Mouse (Mus musculus): ENCODE measurements at regions not wholly inside any gene's neighbourhood (a gene's known extent, or its start where the extent isn't known, plus 50 kb on each side); places are given as distances from the start of the nearest gene placed in this dataset.
A peak's percentile ranks its signal among the peaks of the same experiment; 100 is the strongest.

GRCm38 (mm10) chr7:69812301-69812700, 554.2 kb downstream of the Nr2f2 start:
- no peak for DNase-seq

- DNase-seq = peak; percentile 30 to 44
Measured at GRCm38 (mm10) chr7:69810873-69811272, 555.7 kb downstream of the Nr2f2 start.

GRCm38 (mm10) chr7:69807220-69807619, 559.3 kb downstream of the Nr2f2 start:
- no peak for DNase-seq

GRCm38 (mm10) chr7:69770980-69771348, 595.6 kb downstream of the Nr2f2 start:
- DNase-seq = peak; percentile 2 to 6

GRCm38 (mm10) chr7:69770313-69770979, 596.1 kb downstream of the Nr2f2 start:
- DNase-seq = peak; percentile 35 to 42

DNA sequence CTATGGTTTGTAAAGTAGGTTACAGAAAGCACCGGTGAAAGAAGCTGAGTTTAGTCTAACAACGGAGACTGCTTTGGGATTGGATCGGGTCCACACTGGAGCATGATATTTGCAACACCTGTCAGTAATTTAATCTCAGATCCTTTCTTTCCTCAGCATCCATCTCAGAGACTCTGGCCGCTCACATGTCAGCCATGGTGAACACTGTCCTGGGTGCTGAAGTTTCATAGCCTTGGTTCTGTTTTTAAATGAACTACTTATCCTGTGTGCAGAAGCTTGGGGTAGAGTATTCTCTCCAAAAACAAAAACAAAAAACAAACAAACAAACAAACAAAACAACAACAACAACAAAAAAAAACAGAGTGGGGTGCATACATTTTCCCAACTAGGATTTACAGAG, 600.1 kb downstream of the Nr2f2 start:
- DNase-seq = peak in 1 of 2 experiments; percentile 3

- DNase-seq = no peak
Measured at GRCm38 (mm10) chr7:69740495-69740894, 626.0 kb downstream of the Nr2f2 start.

- DNase-seq = peak; percentile 64 to 67
Measured at GRCm38 (mm10) chr7:69738998-69739397, 627.5 kb downstream of the Nr2f2 start.

- no peak for DNase-seq
Measured at GRCm38 (mm10) chr7:69715081-69715480, 651.5 kb downstream of the Nr2f2 start.

DNA sequence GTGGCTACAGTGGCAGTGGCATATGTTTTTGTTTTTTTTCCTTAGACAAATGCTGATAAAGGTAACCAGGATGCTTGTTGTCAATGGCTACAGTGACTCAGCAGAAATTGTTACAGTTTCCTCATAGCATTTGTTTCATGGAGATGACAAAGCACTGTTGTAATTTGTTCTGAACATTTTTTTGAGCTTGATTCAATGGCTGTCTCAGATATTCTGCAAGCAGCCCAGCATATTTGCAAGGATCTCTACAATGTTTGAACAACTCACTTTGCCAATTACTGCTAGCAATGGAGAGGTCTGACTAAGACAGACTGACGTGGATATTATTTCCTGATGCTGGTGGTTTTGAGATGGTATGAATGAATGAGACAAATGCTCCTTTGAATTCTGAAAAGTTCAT, 696.3 kb downstream of the Nr2f2 start:
- DNase-seq = no peak

GRCm38 (mm10) chr7:69655583-69655982, 711.0 kb downstream of the Nr2f2 start:
- no peak for DNase-seq

- DNase-seq = peak in 1 of 2 experiments; percentile 3
Measured at GRCm38 (mm10) chr7:69645449-69645848, 721.1 kb downstream of the Nr2f2 start.

GRCm38 (mm10) chr7:69641652-69642051, 724.9 kb downstream of the Nr2f2 start:
- no peak for DNase-seq

DNA sequence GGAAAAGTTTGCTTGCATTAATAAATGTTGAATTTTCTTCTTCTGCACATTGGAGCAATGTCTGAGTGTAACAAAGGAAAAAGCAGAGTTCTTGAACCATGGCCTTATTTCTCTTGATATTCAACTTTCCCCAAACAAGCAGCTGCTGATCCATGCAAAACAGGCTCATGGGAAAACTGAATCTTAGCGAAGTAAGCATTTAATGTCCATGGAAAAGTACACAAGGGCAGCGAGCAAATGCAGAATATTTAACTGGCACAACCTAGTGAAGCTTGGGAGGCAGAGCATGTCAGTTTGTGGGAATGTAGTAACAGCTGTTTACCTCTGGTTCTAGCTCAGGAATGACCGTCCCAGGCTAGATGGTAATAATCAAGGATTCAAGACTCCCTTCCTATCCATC, 766.7 kb downstream of the Nr2f2 start:
- DNase-seq = no peak

DNA sequence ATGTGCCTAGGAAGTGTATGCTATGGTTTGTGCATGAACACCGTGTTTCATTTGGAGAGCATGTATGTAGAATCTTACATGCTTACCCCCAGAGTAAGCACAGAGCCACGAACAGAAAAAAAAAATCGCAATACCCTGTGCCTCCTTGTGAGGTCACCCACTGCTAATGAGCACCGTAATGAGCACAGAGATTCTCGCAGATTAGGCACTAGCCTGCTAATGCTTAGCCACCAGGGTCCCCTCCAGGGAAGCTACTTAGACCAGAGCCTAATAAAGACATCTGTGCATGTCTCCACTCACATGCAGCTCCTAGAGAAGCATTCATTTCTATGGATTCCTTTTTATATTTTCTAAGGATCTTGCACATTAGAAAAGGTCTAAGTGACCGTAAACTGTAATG, 780.8 kb downstream of the Nr2f2 start:
- peak in 1 of 2 experiments; percentile 11 for DNase-seq

DNA sequence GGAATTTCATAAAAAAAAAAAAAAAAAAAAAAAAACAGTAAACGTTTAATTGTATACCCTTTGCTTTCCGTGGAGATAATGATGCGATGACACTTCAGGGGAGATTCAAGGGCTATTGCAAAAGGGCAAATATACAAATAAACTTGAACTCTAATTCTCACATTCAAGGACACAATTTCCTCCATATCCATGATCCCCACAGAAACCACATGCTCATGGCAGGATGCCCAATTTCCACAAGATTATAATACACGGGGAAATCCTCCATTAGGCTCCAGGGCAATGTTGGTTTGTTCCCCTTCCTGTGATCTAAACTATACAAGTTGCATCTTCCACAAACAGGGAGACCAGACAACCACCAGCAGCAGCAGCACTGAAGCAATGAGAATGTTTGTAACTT, 781.4 kb downstream of the Nr2f2 start:
- DNase-seq = peak; percentile 10 to 13

GRCm38 (mm10) chr7:69584516-69584915, 782.0 kb downstream of the Nr2f2 start:
- no peak for DNase-seq

DNA sequence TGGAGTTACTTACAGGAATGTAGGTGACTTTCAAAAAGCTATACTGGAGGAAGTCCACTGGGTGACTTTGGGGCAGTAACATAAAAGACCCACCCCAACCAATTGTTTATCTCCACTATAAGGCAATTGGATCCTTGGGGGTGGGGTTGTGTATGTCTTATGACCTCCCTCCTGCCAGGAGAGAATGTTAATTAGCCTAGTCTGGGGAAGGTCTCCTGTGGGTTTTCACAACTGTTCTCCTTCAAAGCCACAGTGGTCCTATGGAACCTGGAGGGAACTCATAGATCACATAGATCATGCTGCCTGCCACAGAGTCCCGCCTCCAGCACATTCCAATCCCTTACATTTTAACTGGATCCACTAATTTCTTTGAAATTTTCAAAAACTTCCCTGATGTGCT, 782.6 kb downstream of the Nr2f2 start:
- DNase-seq = no peak

GRCm38 (mm10) chr7:69581668-69582067, 784.9 kb downstream of the Nr2f2 start:
- no peak for DNase-seq

DNA sequence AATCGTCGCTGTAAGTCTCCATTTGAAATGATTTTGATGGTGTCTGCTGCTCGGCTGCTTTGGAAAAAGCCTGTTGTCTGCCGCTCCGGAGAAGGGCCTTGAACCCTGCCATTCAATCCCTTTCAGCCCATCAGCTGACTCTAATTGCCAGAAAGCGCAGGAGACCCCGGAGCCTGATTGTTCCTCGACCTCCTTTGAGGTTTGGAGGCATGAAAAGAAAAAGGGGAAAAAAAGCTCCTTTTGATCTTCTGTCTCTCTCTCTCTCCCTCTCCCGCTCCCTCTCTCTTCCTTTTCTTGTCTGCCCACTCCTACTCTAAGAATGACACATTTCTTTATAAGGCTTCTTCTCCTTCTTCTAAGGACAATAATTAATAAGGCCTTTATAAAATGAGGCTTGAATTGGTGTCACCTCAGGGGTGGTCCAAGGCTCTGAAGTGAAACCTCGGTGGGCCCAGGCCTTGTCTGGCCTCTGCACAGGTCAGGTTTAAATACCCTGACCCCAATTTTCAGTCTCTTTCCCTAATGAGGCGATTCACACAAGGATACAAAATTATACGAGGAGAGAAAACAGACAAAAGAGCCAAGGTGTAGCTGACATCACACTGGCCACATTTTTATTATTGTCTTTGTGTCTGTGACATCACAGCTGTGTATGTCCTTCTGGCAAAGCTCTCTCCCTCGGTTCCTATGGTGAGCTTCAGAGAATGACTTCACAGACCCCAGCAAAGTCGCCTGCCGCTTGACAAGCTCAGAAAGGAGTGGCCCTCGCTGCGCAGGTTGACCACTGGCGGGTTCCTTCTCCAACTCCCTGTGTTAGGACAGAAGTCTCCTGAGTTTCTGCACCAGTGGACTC, 787.4 kb downstream of the Nr2f2 start:
- DNase-seq = no peak

- no peak for DNase-seq
Measured at GRCm38 (mm10) chr7:69577754-69578153, 788.8 kb downstream of the Nr2f2 start.

- no peak for DNase-seq
Measured at GRCm38 (mm10) chr7:69576596-69576995, 789.9 kb downstream of the Nr2f2 start.

DNA sequence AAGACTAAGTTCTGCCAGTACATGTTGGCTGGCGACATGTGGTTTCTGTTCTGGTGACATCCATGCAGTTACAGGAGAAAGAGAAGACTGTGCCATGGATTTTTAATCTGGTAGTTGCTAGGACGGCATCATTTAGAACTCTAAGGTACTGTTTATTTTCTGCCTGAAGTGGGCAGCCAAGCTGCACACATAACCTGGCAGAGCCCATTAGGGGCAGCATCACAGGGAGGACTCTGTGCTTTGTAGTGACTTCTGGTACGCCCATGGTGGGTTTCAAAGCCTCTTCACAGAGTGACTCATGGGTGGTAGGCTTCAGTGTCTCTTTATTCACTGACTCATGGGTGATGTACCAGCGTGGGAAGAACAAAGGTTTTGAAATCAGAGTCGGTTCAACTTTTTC, 792.8 kb downstream of the Nr2f2 start:
- DNase-seq = no peak
